Mouse (Mus musculus): ENCODE data around the gene Rmi2. TPM values are rescaled to one million over a fixed set of nuclear protein-coding genes. Genes with fewer than 3 reads are reported as not detected.

Rmi2 gene
- polyA plus RNA-seq, 1 experiment from 2014 or later, result 2.0 TPM

GRCm38 (mm10) chr16:10933372-10933771 lies 98.5 kb downstream of the Rmi2 start:
- Histone ChIP-seq H3K9ac (ENCODE audit: low read depth, low read length) (no peak overlapping the region), H3K27ac (replicated peaks; ENCODE audit: low read depth, low read length) (no peak overlapping the region), H3K4me1 (ENCODE audit: control insufficient read depth, insufficient read depth, low read length) (no peaks in the 10 kb centered on the region), H3K36me3 (ENCODE audit: control insufficient read depth, insufficient read depth, low read length) (no peaks in the 10 kb centered on the region), H3K4me3 (ENCODE audit: low read depth, low read length) (no peak overlapping the region), H3K27me3 (replicated peaks; ENCODE audit: control insufficient read depth, insufficient read depth, low read length) (no peaks in the 10 kb centered on the region), H3K4me2 (ENCODE audit: low read depth, low read length) (no peak overlapping the region), H3K9me3 (ENCODE audit: control insufficient read depth, low read length) (0 out of 2 replicates have a peak, but pooled peaks cover 7% of the 10 kb centered on the region)
- 86% methylated on average over 3 of the region's 3 CpGs for WGBS
- ATAC-seq (ENCODE audit: low read depth), result no peak
- DNase-seq (ENCODE audit: low spot score), result no peak

- Histone ChIP-seq H3K27ac (replicated peaks; ENCODE audit: low read depth, low read length) (no peak overlapping the region), H3K27me3 (replicated peaks; ENCODE audit: control insufficient read depth, insufficient read depth, low read length) (no peaks in the 10 kb centered on the region), H3K4me1 (ENCODE audit: control insufficient read depth, insufficient read depth, low read length) (no peaks in the 10 kb centered on the region), H3K36me3 (ENCODE audit: control insufficient read depth, insufficient read depth, low read length) (no peaks in the 10 kb centered on the region), H3K4me2 (ENCODE audit: low read depth, low read length) (no peak overlapping the region), H3K4me3 (ENCODE audit: low read depth, low read length) (no peak overlapping the region), H3K9me3 (ENCODE audit: control insufficient read depth, low read length) (0 out of 2 replicates have a peak, but pooled peaks cover 7% of the 10 kb centered on the region), H3K9ac (ENCODE audit: low read depth, low read length) (no peak overlapping the region)
- no peak for DNase-seq (ENCODE audit: low spot score)
- ATAC-seq (ENCODE audit: low read depth), result no peak
- 88% methylated on average over 1 of the region's 1 CpGs for WGBS
These were observed 99.2 kb downstream of the Rmi2 start for GRCm38 (mm10) chr16:10934047-10934446.

- Histone ChIP-seq H3K4me1 (ENCODE audit: control insufficient read depth, insufficient read depth, low read length) (no peaks in the 10 kb centered on the region), H3K9ac (ENCODE audit: low read depth, low read length) (no peak overlapping the region), H3K27me3 (replicated peaks; ENCODE audit: control insufficient read depth, insufficient read depth, low read length) (no peaks in the 10 kb centered on the region), H3K27ac (replicated peaks; ENCODE audit: low read depth, low read length) (no peak overlapping the region), H3K4me2 (ENCODE audit: low read depth, low read length) (no peak overlapping the region), H3K36me3 (ENCODE audit: control insufficient read depth, insufficient read depth, low read length) (no peaks in the 10 kb centered on the region), H3K4me3 (ENCODE audit: low read depth, low read length) (no peak overlapping the region), H3K9me3 (ENCODE audit: control insufficient read depth, low read length) (no peaks in the 10 kb centered on the region)
- DNase-seq (ENCODE audit: low spot score), result no peak
- WGBS, result 34% methylated on average over 5 of the region's 5 CpGs
- ATAC-seq (ENCODE audit: low read depth), result no peak
These were observed 102.0 kb downstream of the Rmi2 start for GRCm38 (mm10) chr16:10936700-10937319.

- Histone ChIP-seq H3K9ac (ENCODE audit: low read depth, low read length) (no peak overlapping the region), H3K27me3 (replicated peaks; ENCODE audit: control insufficient read depth, insufficient read depth, low read length) (no peaks in the 10 kb centered on the region), H3K4me2 (ENCODE audit: low read depth, low read length) (no peak overlapping the region), H3K27ac (replicated peaks; ENCODE audit: low read depth, low read length) (no peak overlapping the region), H3K4me3 (ENCODE audit: low read depth, low read length) (no peak overlapping the region), H3K4me1 (ENCODE audit: control insufficient read depth, insufficient read depth, low read length) (no peaks in the 10 kb centered on the region), H3K9me3 (ENCODE audit: control insufficient read depth, low read length) (no peaks in the 10 kb centered on the region), H3K36me3 (ENCODE audit: control insufficient read depth, insufficient read depth, low read length) (no peaks in the 10 kb centered on the region)
- ATAC-seq (ENCODE audit: low read depth) (no peak), DNase-seq (ENCODE audit: low spot score) (no peak)
- 81% methylated on average over 11 of the region's 11 CpGs for WGBS
These were observed 102.6 kb downstream of the Rmi2 start for GRCm38 (mm10) chr16:10937497-10937896.

- H3K27me3 ChIP-seq (replicated peaks; ENCODE audit: control insufficient read depth, insufficient read depth, low read length), result no peaks in the 10 kb centered on the region
- DNase-seq (ENCODE audit: low spot score), result no peak
- no peak for ATAC-seq (ENCODE audit: low read depth)
- H3K27ac ChIP-seq (replicated peaks; ENCODE audit: low read depth, low read length), result no peak overlapping the region
- no peaks in the 10 kb centered on the region for H3K36me3 ChIP-seq (ENCODE audit: control insufficient read depth, insufficient read depth, low read length)
- no peak overlapping the region for H3K4me3 ChIP-seq (ENCODE audit: low read depth, low read length)
- no peaks in the 10 kb centered on the region for H3K9me3 ChIP-seq (ENCODE audit: control insufficient read depth, low read length)
- H3K4me1 ChIP-seq (ENCODE audit: control insufficient read depth, insufficient read depth, low read length), result no peaks in the 10 kb centered on the region
- 91% methylated on average over 4 of the region's 4 CpGs for WGBS
- H3K4me2 ChIP-seq (ENCODE audit: low read depth, low read length), result no peak overlapping the region
- H3K9ac ChIP-seq (ENCODE audit: low read depth, low read length), result no peak overlapping the region
These were observed 105.1 kb downstream of the Rmi2 start for GRCm38 (mm10) chr16:10939932-10940331.

GRCm38 (mm10) chr16:10940661-10941060 lies 105.8 kb downstream of the Rmi2 start:
- Histone ChIP-seq H3K4me2 (ENCODE audit: low read depth, low read length) (no peak overlapping the region), H3K4me3 (ENCODE audit: low read depth, low read length) (no peak overlapping the region), H3K9me3 (ENCODE audit: control insufficient read depth, low read length) (no peaks in the 10 kb centered on the region), H3K36me3 (ENCODE audit: control insufficient read depth, insufficient read depth, low read length) (no peaks in the 10 kb centered on the region), H3K27me3 (replicated peaks; ENCODE audit: control insufficient read depth, insufficient read depth, low read length) (no peaks in the 10 kb centered on the region), H3K9ac (ENCODE audit: low read depth, low read length) (no peak overlapping the region), H3K4me1 (ENCODE audit: control insufficient read depth, insufficient read depth, low read length) (no peaks in the 10 kb centered on the region; the same call in 1 of the 2 replicates), H3K27ac (replicated peaks; ENCODE audit: low read depth, low read length) (no peak overlapping the region)
- 78% methylated on average over 2 of the region's 2 CpGs for WGBS
- ATAC-seq (ENCODE audit: low read depth) (no peak), DNase-seq (ENCODE audit: low spot score) (no peak)

Other genes starting within 250 kb of the Rmi2 start
- gene Socs1, start 49.5 kb upstream of the Rmi2 start, polyA plus RNA-seq (2014; fragmentation: Nextera tagmentation; extraction: Ambion mirVana), result 10.8 and 11.4 TPM in 2 replicates
- gene Tnp2, start 46.4 kb upstream of the Rmi2 start, polyA plus RNA-seq (2014; fragmentation: Nextera tagmentation; extraction: Ambion mirVana), result not detected in 2 replicates
- not detected in 2 replicates for gene Prm3, start 44.1 kb upstream of the Rmi2 start, polyA plus RNA-seq (2014; fragmentation: Nextera tagmentation; extraction: Ambion mirVana)
- not detected in 2 replicates for gene Prm2, start 38.9 kb upstream of the Rmi2 start, polyA plus RNA-seq (2014; fragmentation: Nextera tagmentation; extraction: Ambion mirVana)
- not detected in 2 replicates for gene Prm1, start 29.2 kb upstream of the Rmi2 start, polyA plus RNA-seq (2014; fragmentation: Nextera tagmentation; extraction: Ambion mirVana)
- not detected in 2 replicates for gene Gm11172, start 22.1 kb upstream of the Rmi2 start, polyA plus RNA-seq (2014; fragmentation: Nextera tagmentation; extraction: Ambion mirVana)
- gene Snn, start 225.9 kb downstream of the Rmi2 start, polyA plus RNA-seq (2014; fragmentation: Nextera tagmentation; extraction: Ambion mirVana), result 46.9 and 55.5 TPM in 2 replicates
- gene Litaf, start 231.1 kb downstream of the Rmi2 start, polyA plus RNA-seq (2014; fragmentation: Nextera tagmentation; extraction: Ambion mirVana), result 88.9 and 101 TPM in 2 replicates

Data from embryonic facial prominence, embryonic 14.5 days (tissue).